Mouse (Mus musculus) mouse embryonic stem cell (cell line): ENCODE results near the gene Usp7.

Experiments used
- in situ Hi-C, 2 experiments: fragments of 300-500 bp; cut with MboI; formaldehyde crosslinking; loops; 1 replicate in 1 of 2; 3 replicates in 1 of 2; pipeline ENCODE4 v1.14.3; 2019 to 2020; ENCODE audit warnings: low sequenced_read_pairs in 2 of 2, low pct_unique_long_range_greater_than_20kb in 1 of 2, mixed read lengths in 1 of 2; ENCODE audit not compliant: unreplicated experiment in 1 of 2

Usp7 gene

DNA sequence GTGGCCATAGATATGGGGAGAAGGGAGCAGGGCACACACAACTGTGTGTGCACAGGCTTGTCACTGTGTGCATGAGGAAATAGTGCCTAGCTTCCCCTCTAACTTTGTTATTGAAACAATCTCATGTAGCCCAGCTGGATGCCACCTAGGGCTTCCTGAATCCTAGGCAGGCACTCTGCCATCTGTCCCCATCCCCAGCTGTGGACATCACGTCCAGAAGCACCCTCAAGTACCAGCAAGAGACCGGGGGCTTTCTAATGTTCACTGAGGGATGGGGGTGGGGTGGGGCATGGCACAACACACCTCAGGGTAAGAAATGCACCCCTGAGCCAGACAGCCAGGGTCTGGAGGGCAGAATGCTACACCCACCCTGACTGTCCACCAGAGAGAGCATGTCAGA, 123.7 kb downstream of the Usp7 start:
- in situ Hi-C loops: no loop called here

DNA sequence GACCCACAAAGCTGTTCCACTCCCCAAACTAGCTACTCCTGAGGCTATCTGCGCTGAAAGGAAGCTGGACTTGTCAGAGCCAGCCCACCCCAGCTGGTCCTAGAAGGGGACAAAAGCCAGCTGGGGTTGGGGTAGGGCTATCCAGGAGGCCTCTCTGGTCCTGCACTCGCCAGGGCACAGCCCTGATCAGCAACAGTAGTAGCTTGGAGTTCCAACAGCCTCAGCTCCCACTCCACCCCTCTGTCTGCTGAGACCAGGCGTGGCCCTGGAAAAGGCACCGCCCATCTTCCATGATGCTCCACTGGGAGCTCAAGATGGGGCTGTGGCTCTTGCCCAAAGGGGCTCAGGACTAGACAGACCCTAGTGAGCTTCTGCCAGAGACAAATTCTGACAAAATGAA, 124.3 kb downstream of the Usp7 start:
- in situ Hi-C loops: no loop called here

DNA sequence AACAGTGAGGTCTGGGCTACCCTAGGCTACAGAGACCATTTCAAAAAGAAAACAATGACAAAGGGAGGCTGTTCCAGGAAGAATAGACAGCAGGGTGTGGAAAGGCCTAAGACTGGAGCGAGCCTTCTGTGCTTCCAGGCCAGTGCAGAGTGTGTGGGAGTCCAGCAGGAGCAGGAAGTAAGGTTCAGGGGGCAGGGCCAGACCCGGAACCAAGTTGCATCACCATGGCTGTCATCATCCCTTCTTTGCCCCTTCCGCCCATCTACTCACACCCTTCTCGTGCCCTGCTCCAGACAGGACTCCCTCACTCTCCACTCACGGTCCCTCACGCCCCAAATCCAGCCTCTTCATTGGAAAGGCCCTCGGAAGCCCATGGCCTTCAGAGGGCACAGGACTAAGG, 124.8 kb downstream of the Usp7 start:
- in situ Hi-C loops: no loop called here

DNA sequence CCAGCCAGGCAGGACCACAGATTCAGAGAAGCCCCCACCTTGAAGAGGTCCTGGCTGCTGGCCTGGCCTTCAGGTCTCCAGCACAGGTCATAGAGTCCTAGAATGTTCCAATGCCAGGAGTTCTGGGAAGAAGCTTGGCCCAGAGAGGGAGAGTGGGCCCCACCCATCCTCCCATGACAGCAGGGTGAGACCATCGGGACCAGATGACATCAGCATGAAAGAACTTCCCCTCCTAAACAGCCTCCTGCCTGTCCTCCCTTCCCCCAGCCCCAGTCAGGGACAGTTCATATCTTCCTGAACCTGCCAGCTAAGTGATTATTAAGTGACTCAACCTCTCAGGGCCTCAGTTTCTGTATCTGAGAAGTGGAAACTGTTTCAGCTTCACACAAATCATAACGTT, 125.7 kb downstream of the Usp7 start:
- in situ Hi-C loops: no loop called here

DNA sequence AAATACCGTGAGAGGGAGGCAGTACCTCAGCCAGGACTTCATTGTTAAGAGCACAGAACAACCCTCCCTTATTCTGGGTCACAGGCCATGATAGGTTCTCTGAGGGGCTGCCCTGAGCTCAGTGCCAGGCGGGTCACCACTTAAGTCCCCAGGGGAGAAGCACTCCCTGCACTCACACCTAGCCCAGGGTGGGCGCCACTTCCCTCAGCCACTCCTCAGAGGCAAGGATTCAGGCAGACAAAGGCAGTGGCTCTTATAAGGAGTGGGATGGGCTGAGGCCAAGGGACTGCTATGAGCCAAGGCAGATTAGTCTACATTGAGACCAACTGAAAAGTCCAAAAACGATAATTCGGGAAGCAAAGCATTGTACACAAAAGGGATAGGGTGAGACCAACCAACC, 126.7 kb downstream of the Usp7 start:
- in situ Hi-C loops: no loop called here

DNA sequence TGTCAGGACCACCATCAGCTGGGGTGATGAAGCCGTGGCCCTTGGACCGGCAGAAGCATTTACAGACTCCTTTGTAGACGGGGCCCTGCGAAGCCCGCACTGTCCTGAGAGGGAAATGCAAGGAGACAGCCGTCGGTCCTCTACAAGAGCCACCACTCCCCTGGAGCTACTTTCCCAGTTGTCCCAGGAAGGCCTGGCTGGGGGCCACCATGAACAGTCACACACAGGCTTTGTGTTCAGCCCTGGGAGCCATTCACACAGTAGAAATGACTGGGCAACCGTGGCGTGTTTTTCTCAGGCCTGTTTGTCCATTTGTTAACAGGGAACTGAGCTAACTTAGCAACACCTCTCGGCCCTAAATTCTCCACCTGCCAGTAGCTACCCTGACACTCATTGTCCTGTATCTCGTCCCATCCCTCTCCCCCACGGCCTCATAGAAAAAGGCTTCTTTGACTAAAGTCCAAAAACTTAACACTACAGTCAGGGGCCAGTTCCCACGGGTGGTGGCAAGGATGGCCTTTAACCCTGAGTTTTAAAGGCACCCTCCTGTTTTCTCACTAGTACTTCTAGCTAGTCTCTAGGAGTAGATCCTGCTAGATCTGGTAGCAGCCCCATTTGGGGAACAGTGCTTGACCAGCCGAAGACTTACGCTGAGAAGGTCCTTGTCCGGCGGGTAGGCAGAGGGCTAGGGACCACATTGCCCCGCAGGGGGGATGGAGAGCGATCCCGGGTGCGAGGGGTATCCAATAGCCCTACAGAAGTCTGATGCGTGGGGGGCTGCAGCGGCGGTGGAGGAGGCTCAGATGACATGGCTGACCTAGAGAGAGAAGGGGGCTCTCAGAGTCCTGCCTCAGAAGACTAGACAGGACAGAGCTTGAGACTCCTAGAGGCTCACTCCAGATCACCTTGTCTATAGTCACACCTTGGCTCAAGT, 128.2 kb downstream of the Usp7 start:
- in situ Hi-C loops: no loop called here

DNA sequence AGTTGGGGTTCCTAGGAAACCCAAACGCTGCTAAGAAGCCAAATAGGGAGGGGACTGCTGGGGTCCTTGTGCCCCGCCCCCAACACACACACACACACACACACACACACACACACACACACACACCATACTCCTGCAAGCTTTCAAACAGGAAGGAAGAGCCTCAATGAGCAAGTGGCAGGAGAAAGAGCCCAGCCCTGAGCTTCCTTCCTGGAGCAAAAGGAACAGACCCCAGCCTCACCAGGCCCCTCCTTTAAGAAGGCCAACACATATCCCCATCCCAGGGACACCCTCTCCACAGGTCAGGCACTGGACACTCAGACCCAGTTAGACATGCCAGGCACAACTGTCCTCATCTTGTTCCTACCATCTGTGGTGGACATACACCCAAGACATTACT, 129.1 kb downstream of the Usp7 start:
- in situ Hi-C loops: no loop called here

DNA sequence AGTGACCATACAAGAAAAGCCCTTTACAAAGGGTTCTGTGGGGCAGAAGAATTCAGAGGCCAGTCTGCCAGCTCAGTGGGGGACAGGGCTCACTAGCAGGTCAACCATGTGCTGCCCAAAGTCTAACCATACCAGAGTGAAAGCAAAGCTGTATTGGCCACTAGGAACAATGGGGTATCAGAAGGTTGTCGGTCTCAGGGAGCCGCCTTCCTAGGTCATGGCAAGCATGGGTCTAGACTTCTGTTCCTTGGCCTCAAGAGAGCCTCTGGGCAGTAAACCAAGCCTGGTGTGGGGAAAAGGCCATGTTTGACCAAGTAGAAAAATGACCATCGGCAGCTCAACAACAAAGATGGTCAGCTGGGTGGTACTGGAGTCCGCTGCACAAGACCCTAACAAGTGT, 133.3 kb downstream of the Usp7 start:
- in situ Hi-C loops: no loop called here

DNA sequence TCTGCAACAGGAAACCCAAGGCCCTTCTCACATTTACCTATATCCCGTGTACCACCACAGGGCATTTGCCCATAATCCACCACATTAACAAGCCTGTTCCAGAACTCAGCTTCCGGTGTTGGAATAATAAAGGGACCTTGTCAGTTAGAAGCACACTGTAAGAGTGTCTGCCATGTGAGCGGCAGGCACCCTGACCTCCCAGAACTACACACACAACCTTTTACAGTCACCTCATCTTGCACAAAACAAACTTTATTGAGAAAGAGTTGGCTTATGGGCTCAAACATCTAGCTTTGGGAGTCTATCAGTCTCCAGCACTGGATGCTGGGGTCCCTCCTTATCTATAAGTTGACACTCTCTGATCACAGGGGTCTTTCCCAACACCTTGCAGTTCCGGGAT, 133.8 kb downstream of the Usp7 start:
- in situ Hi-C loops: no loop called here

DNA sequence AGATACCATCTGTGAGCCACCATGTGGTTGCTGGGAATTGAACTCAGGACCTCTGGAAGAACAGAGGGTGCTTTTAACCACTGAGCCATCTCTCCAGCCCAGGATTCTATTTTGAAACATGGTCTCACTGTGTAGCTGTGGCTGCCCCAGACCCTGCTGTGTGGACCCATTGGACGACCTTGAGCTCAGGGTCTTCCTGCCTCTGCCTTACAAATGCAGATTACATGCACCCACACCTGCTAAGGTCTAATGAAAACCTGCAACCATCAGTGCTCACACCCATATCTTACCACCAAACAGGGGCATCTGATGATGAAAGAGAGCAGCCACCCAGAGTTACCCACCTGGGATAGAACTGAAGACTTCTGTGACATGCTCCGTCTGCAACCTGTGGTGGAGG, 135.9 kb downstream of the Usp7 start:
- in situ Hi-C loops: no loop called here

DNA sequence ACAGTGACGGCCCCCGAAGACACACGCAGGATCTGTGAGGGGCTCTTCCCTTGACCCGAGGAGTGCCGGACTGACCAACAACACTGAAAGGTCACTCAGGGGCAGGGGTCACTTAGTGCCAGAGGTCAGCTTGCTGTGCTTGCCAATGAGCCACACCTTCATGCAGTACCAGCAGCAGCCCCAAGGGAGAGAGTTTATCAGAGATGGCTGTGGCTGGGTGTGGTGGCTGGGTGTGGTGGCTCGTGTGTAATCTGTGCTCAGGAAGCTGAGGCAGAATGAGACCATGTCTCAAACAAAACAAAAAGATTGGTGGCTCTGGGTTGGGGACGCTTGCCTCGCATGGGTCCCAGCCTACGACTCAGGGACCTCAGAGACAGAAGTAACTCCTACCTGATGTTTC, 136.5 kb downstream of the Usp7 start:
- in situ Hi-C loops: no loop called here

DNA sequence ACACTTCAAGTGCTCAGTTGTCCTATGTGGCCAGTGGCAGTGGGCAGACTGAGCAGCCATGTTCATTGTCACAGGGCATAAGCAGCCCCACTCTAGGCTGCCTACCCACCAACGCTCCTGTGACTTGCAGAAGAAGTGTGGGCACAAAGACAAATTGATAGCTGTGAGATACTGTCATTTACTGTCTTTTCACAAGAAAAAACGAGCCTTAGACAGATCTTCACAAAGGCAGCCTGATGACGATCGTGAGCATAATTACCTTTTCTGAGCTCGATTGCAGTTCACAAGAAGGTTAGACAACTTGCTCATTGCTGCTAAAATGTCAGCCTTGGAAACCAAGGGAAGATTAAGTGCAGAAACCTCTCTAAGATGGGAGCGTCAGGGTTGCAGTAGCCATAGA, 137.0 kb downstream of the Usp7 start:
- in situ Hi-C loops: no loop called here

DNA sequence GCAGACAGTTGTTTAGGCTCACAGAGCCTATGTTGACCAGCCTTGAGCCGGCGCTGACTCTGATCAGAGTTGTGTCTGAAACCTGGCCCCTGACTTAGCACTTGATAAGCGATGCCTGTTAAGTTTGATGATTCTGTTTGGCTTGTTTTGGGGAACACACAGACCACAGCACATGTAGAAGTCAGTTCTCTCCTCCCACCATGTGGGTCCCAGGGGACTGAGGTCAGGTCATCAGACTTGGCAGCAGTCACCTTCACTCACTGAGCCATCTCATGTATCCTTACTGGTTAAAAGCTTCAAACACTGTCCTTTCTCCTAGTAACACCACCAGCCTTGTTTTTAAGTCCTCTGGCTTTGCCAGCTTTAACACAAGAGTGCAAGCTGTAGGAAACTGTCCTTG, 142.1 kb downstream of the Usp7 start:
- in situ Hi-C loops: no loop called here

DNA sequence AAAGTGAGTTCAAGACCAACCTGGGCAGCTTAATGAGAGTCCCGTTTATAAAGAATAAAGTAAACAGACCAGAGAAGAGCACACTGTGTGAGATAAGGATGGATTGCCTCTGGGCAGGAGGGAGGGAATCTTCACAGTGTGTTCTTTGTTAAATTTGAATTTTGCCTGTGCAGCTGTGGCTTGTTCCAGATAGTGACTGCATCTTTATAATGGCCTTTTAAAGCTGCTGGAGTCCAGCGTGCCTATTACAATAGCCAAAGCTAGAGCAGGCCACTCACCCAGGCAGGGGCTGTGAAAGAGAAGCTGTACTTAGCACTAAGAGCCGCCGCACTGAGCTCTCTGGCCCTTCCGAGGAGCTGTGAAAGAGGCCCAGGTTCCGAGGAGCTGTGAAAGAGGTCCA, 146.6 kb downstream of the Usp7 start:
- in situ Hi-C loops: no loop called here

DNA sequence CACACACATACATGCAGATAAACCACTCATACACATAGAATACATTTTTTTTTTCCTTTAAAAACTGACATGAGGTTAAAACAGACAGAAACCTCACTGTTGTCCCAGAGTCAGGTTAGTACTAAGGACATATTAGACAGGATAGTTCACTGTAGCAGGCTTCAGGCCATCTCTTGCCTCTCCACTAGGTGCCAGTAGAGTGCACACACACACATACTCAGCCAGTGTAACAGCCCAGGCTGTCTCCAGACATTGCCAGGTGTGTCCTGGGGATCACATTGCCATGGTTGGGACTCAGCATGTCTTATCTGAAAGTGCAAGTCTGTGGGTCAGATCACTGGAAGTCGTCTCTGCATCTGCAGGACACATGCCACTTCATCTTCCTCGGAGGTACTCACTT, 148.3 kb downstream of the Usp7 start:
- in situ Hi-C loops: no loop called here
